Mouse (Mus musculus) liver, embryonic 12.5 days (tissue): ENCODE data around the gene Pla2g2c. TPM values are rescaled to one million over a fixed set of nuclear protein-coding genes. Genes with fewer than 3 reads are reported as not detected.

Experiments used
- ATAC-seq: fragments of 200-750 bp; cut with Nextera tagmentation; 2 replicates; pipeline ENCODE4 v1.8.0; 2017; ENCODE audit warnings: moderate number of reproducible peaks, mild to moderate bottlenecking, moderate library complexity
- H3K27ac ChIP-seq: fragments of 300-500 bp; sonication (generic); 2 replicates; pipeline ENCODE4 v1.5.1; 2016; ENCODE audit warnings: mild to moderate bottlenecking
- H3K27me3 ChIP-seq: fragments of 300-500 bp; sonication (generic); replicated peaks from 2 replicates; pipeline ENCODE4 v1.6.1; 2016; ENCODE audit warnings: mild to moderate bottlenecking, moderate library complexity
- H3K36me3 ChIP-seq: fragments of 300-500 bp; sonication (generic); 2 replicates; pipeline ENCODE4 v1.6.1; 2016; ENCODE audit warnings: mild to moderate bottlenecking, moderate library complexity
- H3K4me1 ChIP-seq: fragments of 300-500 bp; sonication (generic); 2 replicates; pipeline ENCODE4 v1.6.1; 2016
- H3K4me2 ChIP-seq: fragments of 300-500 bp; sonication (generic); 2 replicates; pipeline ENCODE4 v1.6.1; 2016; ENCODE audit warnings: mild to moderate bottlenecking, moderate library complexity
- H3K4me3 ChIP-seq: fragments of 300-500 bp; sonication (generic); 2 replicates; pipeline ENCODE4 v1.5.1; 2016; ENCODE audit warnings: mild to moderate bottlenecking, moderate library complexity
- H3K9ac ChIP-seq: fragments of 300-500 bp; sonication (generic); 2 replicates; pipeline ENCODE4 v1.6.1; 2016; ENCODE audit warnings: mild to moderate bottlenecking, moderate library complexity
- H3K9me3 ChIP-seq: fragments of 300-500 bp; sonication (generic); replicated peaks from 2 replicates; pipeline ENCODE4 v1.6.1; 2016; ENCODE audit warnings: mild to moderate bottlenecking, moderate library complexity
- WGBS: fragments of 180-500 bp; shearing (Covaris S2); methylation state at CpG from one replicate; pipeline ENCODE4 v1.1.7; 2016; ENCODE audit not compliant: insufficient replicate concordance; 5-methylcytosine and 5-hydroxymethylcytosine counted together
- polyA plus RNA-seq: library from polyadenylated mRNA; unstranded; fragments of >200 nt; fragmentation: Nextera tagmentation; extraction: Ambion mirVana; gene quantifications from 2 replicates; pipeline ENCODE4 v1.2.1, GENCODE M21; 2016

Pla2g2c gene
- polyA plus RNA-seq, 1 experiment from 2014 or later: 0.10 TPM

- no peaks in the 10 kb centered on the region for H3K36me3 ChIP-seq
- no peak overlapping the region for H3K4me2 ChIP-seq
- no peaks in the 10 kb centered on the region for H3K9me3 ChIP-seq
- no peak overlapping the region for H3K9ac ChIP-seq
- H3K4me3 ChIP-seq: no peak overlapping the region
- peaks cover 21% of the 10 kb centered on the region; the same call in 1 of the 2 replicates for H3K27me3 ChIP-seq
- no peak for ATAC-seq
- 57% methylated on average over 4 of the region's 4 CpGs for WGBS
- no peaks in the 10 kb centered on the region for H3K4me1 ChIP-seq
- no peak overlapping the region for H3K27ac ChIP-seq
These were observed 63.8 kb downstream of the Pla2g2c start for GRCm38 (mm10) chr4:138788381-138788780.

- Histone ChIP-seq H3K4me3 (no peak overlapping the region), H3K27me3 (peaks cover 18% of the 10 kb centered on the region; the same call in 1 of the 2 replicates), H3K9ac (no peak overlapping the region), H3K4me1 (no peaks in the 10 kb centered on the region), H3K9me3 (no peaks in the 10 kb centered on the region), H3K36me3 (no peaks in the 10 kb centered on the region), H3K27ac (no peak overlapping the region), H3K4me2 (no peak overlapping the region)
- 54% methylated on average over 6 of the region's 6 CpGs for WGBS
- no peak for ATAC-seq
These were observed 66.9 kb downstream of the Pla2g2c start for GRCm38 (mm10) chr4:138791452-138791851.

- ATAC-seq: no peak
- no peak overlapping the region for H3K4me3 ChIP-seq
- 33% methylated on average over 9 of the region's 9 CpGs for WGBS
- H3K9me3 ChIP-seq: no peaks in the 10 kb centered on the region
- no peak overlapping the region for H3K9ac ChIP-seq
- H3K4me1 ChIP-seq: no peaks in the 10 kb centered on the region
- H3K4me2 ChIP-seq: no peak overlapping the region
- no peak overlapping the region for H3K27ac ChIP-seq
- no peaks in the 10 kb centered on the region for H3K36me3 ChIP-seq
- peaks cover 16% of the 10 kb centered on the region; the same call in 1 of the 2 replicates for H3K27me3 ChIP-seq
These were observed 68.0 kb downstream of the Pla2g2c start for GRCm38 (mm10) chr4:138792599-138792998.

GRCm38 (mm10) chr4:138793276-138793675 is 68.7 kb downstream of the Pla2g2c start:
- Histone ChIP-seq H3K36me3 (no peaks in the 10 kb centered on the region), H3K9me3 (no peaks in the 10 kb centered on the region), H3K4me3 (no peak overlapping the region), H3K27ac (no peak overlapping the region), H3K27me3 (peaks cover 11% of the 10 kb centered on the region; the same call in 1 of the 2 replicates), H3K9ac (no peak overlapping the region), H3K4me1 (no peaks in the 10 kb centered on the region), H3K4me2 (no peak overlapping the region)
- 53% methylated on average over 2 of the region's 2 CpGs for WGBS
- no peak for ATAC-seq

GRCm38 (mm10) chr4:138794344-138794743 is 69.8 kb downstream of the Pla2g2c start:
- H3K4me1 ChIP-seq: no peaks in the 10 kb centered on the region
- no peak overlapping the region for H3K9ac ChIP-seq
- H3K4me3 ChIP-seq: no peak overlapping the region
- no peaks in the 10 kb centered on the region for H3K36me3 ChIP-seq
- H3K27ac ChIP-seq: no peak overlapping the region
- no peak for ATAC-seq
- WGBS: 66% methylated on average over 6 of the region's 6 CpGs
- no peaks in the 10 kb centered on the region for H3K9me3 ChIP-seq
- H3K27me3 ChIP-seq: peaks cover 11% of the 10 kb centered on the region; the same call in 1 of the 2 replicates
- H3K4me2 ChIP-seq: no peak overlapping the region

Other genes with a start within 250 kb of the Pla2g2c start
- gene Vwa5b1, start 88.9 kb upstream of the Pla2g2c start, polyA plus RNA-seq: not detected in 2 replicates
- gene Ubxn10, start 12.4 kb downstream of the Pla2g2c start, polyA plus RNA-seq: 0.16 and 0.23 TPM in 2 replicates
- gene Pla2g2f, start 32.8 kb downstream of the Pla2g2c start, polyA plus RNA-seq: not detected in 2 replicates
- gene Pla2g2d, start 50.9 kb downstream of the Pla2g2c start, polyA plus RNA-seq: 0.05 and 0.06 TPM in 2 replicates
- not detected in 2 replicates for gene Pla2g5, start 138.7 kb downstream of the Pla2g2c start, polyA plus RNA-seq
- not detected in 2 replicates for gene Gm13030, start 149.2 kb downstream of the Pla2g2c start, polyA plus RNA-seq
- not detected in 2 replicates for gene Pla2g2e, start 153.2 kb downstream of the Pla2g2c start, polyA plus RNA-seq
- gene Otud3, start 189.2 kb downstream of the Pla2g2c start, polyA plus RNA-seq: 2.3 and 2.5 TPM in 2 replicates
- gene Rnf186, start 242.3 kb downstream of the Pla2g2c start, polyA plus RNA-seq: not detected in 2 replicates
- 2.1 and 2.5 TPM in 2 replicates for gene Tmco4, start 248.1 kb downstream of the Pla2g2c start, polyA plus RNA-seq